Comparison of ENCODE assay signal across 12 mouse cellular contexts in the genomic region with DNA sequence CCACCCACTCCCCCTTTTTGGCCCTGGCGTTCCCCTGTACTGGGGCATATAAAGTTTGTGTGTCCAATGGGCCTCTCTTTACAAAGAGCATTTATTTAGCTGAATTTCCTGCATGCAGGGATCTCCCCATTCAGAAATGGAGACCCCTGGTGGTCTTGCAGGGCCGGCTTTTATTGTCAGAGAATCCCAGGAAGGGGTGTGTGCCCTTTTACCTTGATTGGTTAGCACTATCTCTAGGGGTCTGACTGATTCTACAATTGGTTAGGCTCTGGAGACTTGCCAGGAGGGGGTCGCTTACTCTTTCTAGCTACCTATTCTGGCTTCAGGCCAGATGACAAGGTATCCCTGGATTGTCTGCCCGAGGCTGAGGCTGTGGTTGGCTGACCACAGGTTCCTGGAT.
DNase-seq lines count a peak whose midpoint lies in the region; ATAC-seq and TF ChIP-seq lines count a peak whose summit lies in the region.
"Had no signal": no experiment of that assay in that cellular context is flagged by ENCODE, and none has a peak within 500 bp of the region (broad histone marks: within the 10 kb centered on the region; RNA-seq: fewer than 3 reads in every experiment).

No protein-coding gene starts in this region.

- H3K27me3 ChIP-seq in E14TG2a.4 (ENCODE audit: insufficient read depth, low read length), result peaks cover 9% of the 10 kb centered on the region; the same call in 1 of the 2 replicates
- 0 out of 2 replicates have a peak, but pooled peaks cover 9% of the 10 kb centered on the region for H3K27me3 ChIP-seq in embryonic facial prominence, embryonic 10.5 days (replicated peaks; ENCODE audit: low read depth, poor library complexity, severe bottlenecking)
- H3K27me3 ChIP-seq: limb, embryonic 15.5 days had no signal

- H3K9me3 ChIP-seq in E14TG2a.4 (ENCODE audit: low read length), result no peaks in the 10 kb centered on the region
- no peaks in the 10 kb centered on the region for H3K9me3 ChIP-seq in embryonic facial prominence, embryonic 10.5 days
- H3K9me3 ChIP-seq: heart, embryonic 13.5 days; limb, embryonic 15.5 days; megakaryocyte, embryonic 14.5 days had no signal

- H3K4me3 ChIP-seq in gastrocnemius, adult 2 months, result no peak overlapping the region
- no peak overlapping the region for H3K4me3 ChIP-seq in E14TG2a.4 (replicated peaks; ENCODE audit: low read length)
- H3K4me3 ChIP-seq in embryonic facial prominence, embryonic 10.5 days, result no peak overlapping the region
- H3K4me3 ChIP-seq: heart, embryonic 13.5 days; limb, embryonic 15.5 days; megakaryocyte, embryonic 14.5 days had no signal

- H3K4me1 ChIP-seq in E14TG2a.4 (replicated peaks; ENCODE audit: low read depth, low read length), result peaks cover 23% of the 10 kb centered on the region
- H3K4me1 ChIP-seq in embryonic facial prominence, embryonic 10.5 days, result no peaks in the 10 kb centered on the region

- intact Hi-C loops in gastrocnemius, adult 2 months (cut with DNase I), result no loop called here

- 24% methylated on average over 4 of the region's 4 CpGs for WGBS in embryonic facial prominence, embryonic 10.5 days

- TF ChIP-seq CTCF in gastrocnemius, adult 2 months (IDR thresholded peaks at IDR 0.05), result peak; percentile 2; the same call in 1 of the 2 replicates
- peak; percentile 38 for TF ChIP-seq CTCF in E14TG2a.4 (conservative IDR thresholded peaks at IDR 0.05; ENCODE audit: low read length)

- no peak for DNase-seq in gastrocnemius, adult 2 months
- no peak for DNase-seq in gastrocnemius, adult 8-10 months (ENCODE audit: low spot score in 2 of 2)
- peak; percentile 31 for DNase-seq in embryonic facial prominence, embryonic 10.5 days (ENCODE audit: low spot score)
- peak; percentile 23 for DNase-seq in neural tube, embryonic 10.5 days (ENCODE audit: extremely low spot score, low spot score)
- no peak for DNase-seq in adipocyte (ENCODE audit: low spot score)
- no peak for DNase-seq in urinary bladder, adult 18-20 months (ENCODE audit: low spot score in 2 of 2)
- DNase-seq: cerebellum, adult 11 months had no signal

- no peak overlapping the region for H3K27ac ChIP-seq in gastrocnemius, adult 2 months
- H3K27ac ChIP-seq in embryonic facial prominence, embryonic 10.5 days (replicated peaks), result no peak overlapping the region
- H3K27ac ChIP-seq: heart, embryonic 13.5 days; limb, embryonic 15.5 days had no signal

- no peak for ATAC-seq in inflammation-experienced regulatory T-cells, adult 6 months

- H3K36me3 ChIP-seq in E14TG2a.4 (ENCODE audit: insufficient read depth, low read length), result no peaks in the 10 kb centered on the region
- no peaks in the 10 kb centered on the region for H3K36me3 ChIP-seq in embryonic facial prominence, embryonic 10.5 days (replicated peaks)
- H3K36me3 ChIP-seq: heart, embryonic 13.5 days; limb, embryonic 15.5 days had no signal

Comparison
In these comparisons a context has a peak if more than half of its experiments do, and no peak if none do; other contexts are left out.
1. DNase-seq: peak in embryonic facial prominence, embryonic 10.5 days (single experiment) and neural tube, embryonic 10.5 days (single experiment); none in gastrocnemius, adult 2 months (single experiment), gastrocnemius, adult 8-10 months (0 of 2), adipocyte (single experiment) and urinary bladder, adult 18-20 months (0 of 2).